Mouse (Mus musculus) kidney, postnatal 14 days (tissue): ENCODE results near the gene A330070K13Rik.

Experiments used
- DNase-seq: peaks from one replicate; pipeline ENCODE4 v3.0.0; 2022; ENCODE audit warnings: mixed read lengths

The A330070K13Rik gene

DNA sequence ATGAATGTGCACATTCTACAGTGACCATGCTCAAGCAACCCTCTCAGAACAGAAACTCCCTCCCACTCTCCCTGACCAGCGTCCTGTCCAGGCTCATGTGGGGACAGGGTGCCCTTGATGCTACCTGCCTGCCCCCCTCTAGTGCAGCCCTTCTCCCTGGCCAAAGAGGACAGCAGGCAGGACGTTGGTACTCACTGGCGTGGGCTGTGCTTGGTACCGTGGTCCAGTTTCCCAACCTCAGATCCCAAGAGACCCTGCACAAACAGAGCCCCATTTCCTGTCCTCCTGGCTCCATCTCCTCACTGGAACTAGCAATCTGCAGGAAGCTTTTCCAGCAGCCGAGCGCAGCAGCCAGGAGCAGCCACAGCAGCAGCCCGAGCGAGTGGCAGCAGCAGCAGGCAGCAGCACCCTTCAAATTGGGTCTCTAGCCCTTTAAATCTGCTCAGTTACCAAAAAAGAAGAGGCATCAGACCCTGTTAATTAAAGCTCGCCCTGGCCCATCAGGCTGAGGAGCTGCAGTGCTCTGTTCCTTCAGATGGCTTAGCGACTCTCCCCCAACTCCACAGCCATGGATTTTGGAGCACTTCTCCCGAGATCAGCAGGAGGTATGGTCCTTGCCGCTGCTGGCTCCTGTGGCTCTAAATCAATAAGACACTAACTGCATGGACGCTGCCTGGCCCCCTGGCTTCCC lies at the start of gene A330070K13Rik:
A330070K13Rik (minus strand) TSS at position 410 of the 691 bp plus-strand sequence.
- DNase-seq, result no peak

DNA sequence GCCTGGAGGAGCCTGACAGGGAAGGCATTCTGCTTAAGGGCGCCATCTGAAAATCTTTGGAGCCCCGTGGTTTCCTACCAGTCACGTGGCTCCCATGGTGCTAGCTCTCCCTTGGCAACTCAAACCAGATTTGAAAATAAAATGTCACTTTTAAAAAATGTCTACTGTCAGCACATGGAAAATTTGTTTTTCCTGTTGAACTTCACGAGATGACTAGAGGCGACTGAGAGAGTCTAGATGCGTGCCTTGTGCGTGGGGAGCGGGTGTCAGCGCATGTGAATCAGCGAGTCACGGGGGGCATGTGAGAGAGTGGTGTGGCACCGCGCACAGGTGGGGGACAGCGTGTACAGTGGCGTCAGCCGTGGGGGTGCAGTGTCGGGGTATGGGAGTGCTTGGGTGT lies 27.1 kb upstream of the A330070K13Rik start:
- no peak for DNase-seq

- no peak for DNase-seq
These were observed 25.3 kb upstream of the A330070K13Rik start for GRCm38 (mm10) chr5:130409706-130410105.

DNA sequence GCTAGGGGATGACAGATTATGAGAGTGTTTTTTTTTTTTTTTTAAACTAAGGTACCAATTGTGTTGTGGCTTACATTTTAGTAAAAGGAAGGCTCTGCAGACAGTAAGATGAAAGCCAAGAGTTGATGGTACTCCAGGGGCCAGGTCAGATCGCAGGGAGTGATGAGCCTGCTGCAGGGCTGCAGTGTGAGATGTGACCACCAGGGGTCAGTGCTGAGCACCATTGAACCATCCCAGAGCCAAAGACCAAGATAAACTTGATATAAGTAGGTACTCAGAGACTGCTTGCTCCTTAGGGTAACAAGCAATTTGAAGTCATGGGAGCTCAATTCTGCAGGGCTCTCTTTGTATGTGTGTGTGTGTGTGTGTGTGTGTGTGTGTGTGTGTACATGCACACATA lies 20.8 kb upstream of the A330070K13Rik start:
- peak; percentile 46 for DNase-seq

GRCm38 (mm10) chr5:130400136-130400917 lies 15.9 kb upstream of the A330070K13Rik start:
- DNase-seq, result no peak

GRCm38 (mm10) chr5:130395142-130395541 lies 10.7 kb upstream of the A330070K13Rik start:
- no peak for DNase-seq

GRCm38 (mm10) chr5:130394386-130394785 lies 10.0 kb upstream of the A330070K13Rik start:
- peak; percentile 51 for DNase-seq

DNA sequence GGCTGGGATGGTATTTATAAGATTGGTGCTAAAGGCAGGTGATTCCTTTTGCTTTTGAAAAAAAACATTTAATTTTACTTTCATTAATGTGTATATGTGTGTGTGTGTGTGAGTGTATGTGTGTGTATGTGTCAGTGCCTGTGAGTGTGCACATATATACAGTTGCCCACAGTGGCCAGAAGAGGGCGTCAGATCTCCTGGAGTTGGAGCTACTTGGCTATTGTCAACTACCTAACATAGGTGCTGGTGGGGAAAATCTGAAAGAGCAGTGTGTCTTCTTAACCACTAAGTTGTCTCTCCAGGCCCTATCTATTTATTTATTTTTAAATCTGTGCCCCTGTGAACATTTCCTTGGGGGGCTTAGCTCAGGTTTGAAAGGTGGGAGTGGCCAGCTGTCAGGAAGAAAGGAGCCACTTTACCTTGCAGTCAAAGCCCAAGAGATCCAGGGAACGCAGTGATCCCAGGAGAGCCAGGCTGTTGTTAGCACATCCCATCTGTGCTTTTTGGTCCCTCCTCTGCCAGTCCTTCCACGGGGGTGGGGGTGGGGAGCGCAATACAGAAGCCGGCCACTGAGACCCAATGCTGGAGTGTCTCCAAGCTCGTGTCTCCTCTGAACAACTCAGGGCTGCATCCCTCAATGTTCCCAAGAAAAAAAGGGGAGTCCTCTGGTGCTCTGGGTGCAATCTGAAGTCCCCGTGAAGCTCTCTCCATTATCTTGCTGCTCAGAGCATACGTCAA lies 9.4 kb upstream of the A330070K13Rik start:
- DNase-seq, result peak; percentile 2

DNA sequence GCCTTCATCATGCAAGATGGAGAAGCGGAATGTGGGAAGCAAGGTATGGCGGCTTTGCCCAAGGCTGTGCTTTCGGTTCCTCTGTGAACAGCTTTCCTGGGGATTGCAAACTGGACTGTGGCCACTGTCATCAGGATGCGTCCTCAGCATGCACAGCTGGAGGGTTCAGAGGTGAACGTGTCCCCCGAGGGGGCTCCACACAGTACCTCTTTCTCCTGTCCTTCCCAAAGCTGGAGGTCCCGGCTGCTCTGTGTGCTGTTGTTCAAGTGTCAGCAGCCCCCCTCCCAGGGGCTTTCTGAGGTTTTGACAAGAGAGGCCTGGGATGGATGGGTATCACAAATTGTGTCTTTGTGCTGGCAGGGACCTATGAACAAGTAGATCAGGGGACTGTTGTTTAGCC lies 2.0 kb upstream of the A330070K13Rik start:
- no peak for DNase-seq

DNA sequence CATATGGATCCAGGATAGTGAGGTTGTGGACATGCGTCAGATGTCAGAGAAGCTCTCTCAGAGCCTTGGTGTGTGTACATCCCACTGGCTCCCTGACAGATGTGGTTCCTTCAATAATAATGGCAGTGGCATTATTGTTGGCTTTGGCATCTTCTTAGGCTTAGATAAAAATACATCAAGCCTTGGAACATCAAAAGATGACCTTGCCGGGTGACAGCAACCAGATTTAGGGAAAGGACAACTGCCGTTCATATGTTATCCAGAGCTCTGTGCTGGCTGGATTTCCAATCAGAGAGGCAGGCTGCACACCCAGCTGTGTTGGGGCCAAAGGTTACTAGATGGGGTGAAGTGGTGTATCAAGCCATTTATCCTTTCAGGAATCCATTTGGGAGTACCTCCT lies 9.0 kb downstream of the A330070K13Rik start:
- no peak for DNase-seq

DNA sequence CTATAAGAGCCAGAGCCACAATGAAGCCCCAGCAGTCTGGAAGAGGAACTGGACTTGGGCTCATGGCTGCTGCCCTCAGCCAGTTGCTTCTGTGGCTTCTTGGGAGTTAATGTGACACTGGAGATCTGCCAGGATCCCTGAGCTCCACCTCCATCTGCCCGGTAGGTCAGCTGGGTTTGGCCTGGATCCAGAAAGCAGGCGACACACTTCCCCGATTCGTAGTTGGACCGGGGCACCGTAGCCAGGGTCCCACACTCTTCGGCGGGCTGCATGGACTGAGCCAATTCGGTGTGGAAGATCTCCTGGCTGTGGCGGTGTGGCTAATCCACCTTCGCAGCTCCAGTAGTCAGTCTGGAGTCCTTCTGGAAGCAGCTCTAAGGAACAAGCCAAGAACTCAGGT lies 15.2 kb downstream of the A330070K13Rik start, which contains the start of gene Caln1:
Caln1 (plus strand) TSS at position 219 of the 400 bp plus-strand sequence.
- peak; percentile 48 for DNase-seq

DNA sequence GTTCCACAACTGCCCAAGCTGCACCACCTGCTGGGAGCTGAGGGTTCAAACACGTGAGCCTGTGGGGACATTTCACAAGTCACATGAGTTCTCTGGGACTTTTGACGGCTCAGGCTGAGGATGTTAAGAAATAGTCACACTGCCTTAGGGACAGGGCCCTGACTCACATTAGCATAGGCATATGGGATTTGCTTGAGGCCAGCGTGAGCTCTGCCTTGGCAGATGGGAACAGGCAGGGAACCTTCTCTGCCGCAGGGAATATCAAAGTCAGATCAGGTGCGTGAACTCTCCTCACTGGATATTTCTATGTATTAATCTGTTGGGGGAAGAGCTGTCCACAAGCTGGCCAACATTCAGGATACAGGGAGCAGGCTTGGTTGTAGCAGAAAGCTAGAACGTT lies 16.2 kb downstream of the A330070K13Rik start:
- no peak for DNase-seq

- peak; percentile 16 for DNase-seq
These were observed 20.7 kb downstream of the A330070K13Rik start for GRCm38 (mm10) chr5:130363773-130364172.

- DNase-seq, result no peak
These were observed 21.3 kb downstream of the A330070K13Rik start for GRCm38 (mm10) chr5:130363111-130363510.

- no peak for DNase-seq
These were observed 29.2 kb downstream of the A330070K13Rik start for GRCm38 (mm10) chr5:130355223-130355622.

DNA sequence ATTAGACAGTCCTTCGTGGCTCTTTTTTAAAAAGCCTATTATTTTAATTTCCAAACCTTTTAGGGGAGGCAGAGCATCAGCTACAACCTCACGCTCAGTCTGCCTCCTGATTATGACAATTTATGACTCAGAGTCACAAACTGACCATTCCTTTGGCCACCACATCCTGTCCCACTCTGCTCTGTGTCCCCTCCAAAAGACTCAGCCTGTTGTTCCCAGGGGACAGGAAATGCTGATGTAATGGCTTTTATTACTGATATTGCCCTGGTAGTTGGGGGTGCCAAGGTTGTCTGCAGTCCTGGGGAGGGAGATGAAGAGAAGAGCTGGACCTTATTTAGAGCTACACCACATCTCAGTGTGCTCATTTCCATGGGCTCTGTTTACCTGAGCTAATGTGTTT lies 38.6 kb downstream of the A330070K13Rik start:
- peak; percentile 46 for DNase-seq

GRCm38 (mm10) chr5:130344999-130345398 lies 39.4 kb downstream of the A330070K13Rik start:
- no peak for DNase-seq

GRCm38 (mm10) chr5:130340656-130341055 lies 43.8 kb downstream of the A330070K13Rik start:
- DNase-seq, result no peak

GRCm38 (mm10) chr5:130335462-130335861 lies 49.0 kb downstream of the A330070K13Rik start:
- DNase-seq, result no peak

DNA sequence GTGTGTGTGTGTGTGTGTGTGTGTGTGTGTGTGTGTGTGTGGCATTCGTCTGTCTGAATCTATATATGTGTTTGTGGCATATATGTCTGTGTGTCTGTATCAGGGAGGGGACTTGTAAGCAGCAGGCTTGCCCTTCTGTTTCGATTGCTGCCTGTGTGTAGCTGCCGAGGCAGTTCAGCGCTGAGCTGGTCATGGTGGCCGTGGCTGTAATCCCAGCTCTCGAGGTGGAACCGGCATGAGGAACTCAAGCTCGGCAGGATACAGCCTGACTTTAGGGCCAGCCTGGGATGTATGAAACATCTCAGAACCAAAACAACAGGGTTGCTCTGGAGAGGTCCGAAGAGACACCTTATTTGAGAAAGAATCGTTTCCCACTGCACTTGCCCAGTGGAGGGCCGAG lies 50.5 kb downstream of the A330070K13Rik start:
- no peak for DNase-seq

- DNase-seq, result no peak
These were observed 50.9 kb downstream of the A330070K13Rik start for GRCm38 (mm10) chr5:130333566-130333965.

GRCm38 (mm10) chr5:130331206-130331605 lies 53.2 kb downstream of the A330070K13Rik start:
- no peak for DNase-seq

- DNase-seq, result no peak
These were observed 53.6 kb downstream of the A330070K13Rik start for GRCm38 (mm10) chr5:130330801-130331200.
